Mouse (Mus musculus) stomach, postnatal 0 days (tissue): ENCODE measurements at regions not wholly inside any gene's neighbourhood (a gene's known extent, or its start where the extent isn't known, plus 50 kb on each side); places are given as distances from the start of the nearest gene placed in this dataset.

Source experiments
- ATAC-seq: fragments of 200-750 bp; cut with Nextera tagmentation; 2 replicates; pipeline ENCODE4 v1.8.0; 2017; ENCODE audit not compliant: low FRiP score, low TSS enrichment
- DNase-seq: peaks from one replicate; pipeline ENCODE4 v3.0.0-alpha.2; 2016; ENCODE audit warnings: low spot score
- H3K27ac ChIP-seq: fragments of 300-500 bp; sonication (generic); replicated peaks from 2 replicates; pipeline ENCODE4 v1.5.1; 2014; ENCODE audit warnings: mild to moderate bottlenecking, control low read depth
- H3K27me3 ChIP-seq: fragments of 300-500 bp; sonication (generic); 2 replicates; pipeline ENCODE4 v1.6.1; 2014; ENCODE audit warnings: low read length; ENCODE audit not compliant: control insufficient read depth, insufficient read depth
- H3K36me3 ChIP-seq: fragments of 300-500 bp; sonication (generic); 2 replicates; pipeline ENCODE4 v1.6.1; 2014; ENCODE audit warnings: low read length, mixed read lengths; ENCODE audit not compliant: control insufficient read depth, insufficient read depth
- H3K4me1 ChIP-seq: fragments of 300-500 bp; sonication (generic); replicated peaks from 2 replicates; pipeline ENCODE4 v1.6.1; 2014; ENCODE audit warnings: antibody characterized with exemption; ENCODE audit not compliant: control insufficient read depth, insufficient read depth
- H3K4me2 ChIP-seq: fragments of 300-500 bp; sonication (generic); replicated peaks from 2 replicates; pipeline ENCODE4 v1.6.1; 2014; ENCODE audit warnings: low read depth, mild to moderate bottlenecking, control low read depth, moderate library complexity
- H3K4me3 ChIP-seq: fragments of 300-500 bp; sonication (generic); 2 replicates; pipeline ENCODE4 v1.5.1; 2014; ENCODE audit warnings: low read depth, low read length, control low read depth
- H3K9ac ChIP-seq: fragments of 300-500 bp; sonication (generic); 2 replicates; pipeline ENCODE4 v1.6.1; 2014; ENCODE audit warnings: mild to moderate bottlenecking, low read length, control low read depth, mixed read lengths
- H3K9me3 ChIP-seq: fragments of 300-500 bp; sonication (generic); 2 replicates; pipeline ENCODE4 v1.6.1; 2016; ENCODE audit warnings: low read length; ENCODE audit not compliant: control insufficient read depth
- CTCF ChIP-seq: IDR thresholded peaks from 2 replicates; pipeline ENCODE4 v1.5.1; 2016; ENCODE audit warnings: antibody characterized with exemption, low read depth, mild to moderate bottlenecking, moderate library complexity
- EP300 ChIP-seq: optimal IDR thresholded peaks from 2 replicates; pipeline ENCODE3; 2016; ENCODE audit warnings: antibody characterized with exemption
- WGBS: fragments of 180-500 bp; shearing (Covaris S2); extraction: QIAGEN DNeasy Blood & Tissue Kit; methylation state at CpG from one replicate; pipeline ENCODE4 v1.1.7; 2014; 5-methylcytosine and 5-hydroxymethylcytosine counted together

DNA sequence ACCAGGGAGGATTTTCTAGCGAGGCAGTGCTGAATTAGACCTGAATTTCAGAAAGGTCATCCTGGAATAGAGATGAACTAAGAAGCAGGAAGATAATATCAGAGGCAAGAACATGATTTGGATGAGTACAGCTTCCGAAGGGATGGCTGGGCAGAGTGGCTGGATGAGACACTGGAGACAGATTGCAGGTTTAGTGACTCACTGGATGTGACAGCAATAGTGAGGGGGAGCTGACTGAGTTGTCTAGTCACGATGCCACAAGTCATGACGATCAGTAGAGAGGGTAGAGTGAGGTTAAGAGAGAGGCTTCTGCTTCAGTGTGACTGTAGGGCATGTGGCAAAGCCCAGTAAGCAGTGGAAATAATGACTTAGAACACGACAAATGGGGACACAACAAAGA, 181.3 kb upstream of the Npy start:
- no peak overlapping the region for H3K4me2 ChIP-seq
- H3K4me1 ChIP-seq: no peaks in the 10 kb centered on the region
- no peak overlapping the region for H3K9ac ChIP-seq
- H3K4me3 ChIP-seq: no peak overlapping the region
- no peak overlapping the region for H3K27ac ChIP-seq
- no peaks in the 10 kb centered on the region for H3K27me3 ChIP-seq
- 81% methylated on average over 5 of the region's 5 CpGs for WGBS
- DNase-seq (no peak), ATAC-seq (no peak)
- no peaks in the 10 kb centered on the region for H3K9me3 ChIP-seq
- TF ChIP-seq EP300 (no peak), CTCF (no peak)
- H3K36me3 ChIP-seq: no peaks in the 10 kb centered on the region

DNA sequence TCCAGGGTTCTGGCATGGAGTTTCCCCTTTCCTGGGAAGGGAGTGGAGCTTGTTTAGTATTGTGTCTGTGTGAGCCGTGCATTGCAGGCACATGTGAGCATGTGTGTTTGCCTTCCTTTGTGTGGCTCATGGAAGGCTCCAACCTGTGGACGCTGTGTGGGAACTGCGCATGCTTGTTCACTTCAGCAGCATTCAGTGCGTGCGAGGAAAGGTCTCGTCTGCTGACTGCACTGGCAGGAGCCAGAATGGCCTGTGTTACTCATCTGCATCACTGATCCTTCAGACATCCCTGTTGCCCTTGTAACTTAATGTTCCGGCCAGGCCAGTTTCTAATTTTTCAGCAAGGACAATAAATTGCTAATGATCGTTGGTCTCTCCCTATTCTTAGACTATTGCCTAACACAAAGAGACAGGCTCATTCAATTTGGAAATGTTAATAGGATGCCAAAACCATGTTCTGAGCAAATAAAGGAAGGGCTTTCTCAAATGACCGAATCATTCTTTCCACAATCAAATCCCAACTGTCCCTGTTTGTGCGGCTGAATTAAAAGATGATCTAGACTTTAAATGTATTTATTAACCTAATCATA, 167.9 kb upstream of the Npy start:
- WGBS: 70% methylated on average over 10 of the region's 10 CpGs
- no peak overlapping the region for H3K4me3 ChIP-seq
- ATAC-seq (no peak), DNase-seq (peak; percentile 18)
- no peaks in the 10 kb centered on the region for H3K4me1 ChIP-seq
- H3K27me3 ChIP-seq: no peaks in the 10 kb centered on the region
- no peaks in the 10 kb centered on the region for H3K36me3 ChIP-seq
- H3K9ac ChIP-seq: no peak overlapping the region
- no peak overlapping the region for H3K27ac ChIP-seq
- H3K4me2 ChIP-seq: no peak overlapping the region
- H3K9me3 ChIP-seq: no peaks in the 10 kb centered on the region
- TF ChIP-seq EP300 (no peak), CTCF (no peak)

DNA sequence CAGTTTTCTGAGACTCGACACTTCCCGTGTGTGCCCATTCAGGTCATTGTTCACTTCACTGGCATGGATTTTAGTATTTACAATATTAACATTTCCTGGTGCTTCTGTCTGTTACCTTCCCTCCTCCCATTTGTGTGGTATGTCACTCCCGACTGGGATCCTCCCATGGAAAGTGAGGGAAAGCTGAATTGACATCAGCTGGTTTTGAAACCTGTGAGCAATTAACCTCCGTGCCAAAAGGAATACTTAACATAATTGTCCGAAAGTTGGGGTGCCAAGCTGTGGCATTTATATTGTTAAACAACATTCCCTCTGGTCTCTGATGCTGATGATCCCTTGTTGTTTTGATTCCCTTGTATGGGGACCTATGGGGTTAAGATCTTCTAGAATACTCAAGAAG, 167.3 kb upstream of the Npy start:
- TF ChIP-seq EP300 (no peak), CTCF (no peak)
- Histone ChIP-seq H3K36me3 (no peaks in the 10 kb centered on the region), H3K27ac (no peak overlapping the region), H3K4me1 (no peaks in the 10 kb centered on the region), H3K4me2 (no peak overlapping the region), H3K4me3 (no peak overlapping the region), H3K9me3 (no peaks in the 10 kb centered on the region), H3K9ac (no peak overlapping the region), H3K27me3 (no peaks in the 10 kb centered on the region)
- ATAC-seq (no peak), DNase-seq (no peak)
- 56% methylated on average over 5 of the region's 5 CpGs for WGBS

DNA sequence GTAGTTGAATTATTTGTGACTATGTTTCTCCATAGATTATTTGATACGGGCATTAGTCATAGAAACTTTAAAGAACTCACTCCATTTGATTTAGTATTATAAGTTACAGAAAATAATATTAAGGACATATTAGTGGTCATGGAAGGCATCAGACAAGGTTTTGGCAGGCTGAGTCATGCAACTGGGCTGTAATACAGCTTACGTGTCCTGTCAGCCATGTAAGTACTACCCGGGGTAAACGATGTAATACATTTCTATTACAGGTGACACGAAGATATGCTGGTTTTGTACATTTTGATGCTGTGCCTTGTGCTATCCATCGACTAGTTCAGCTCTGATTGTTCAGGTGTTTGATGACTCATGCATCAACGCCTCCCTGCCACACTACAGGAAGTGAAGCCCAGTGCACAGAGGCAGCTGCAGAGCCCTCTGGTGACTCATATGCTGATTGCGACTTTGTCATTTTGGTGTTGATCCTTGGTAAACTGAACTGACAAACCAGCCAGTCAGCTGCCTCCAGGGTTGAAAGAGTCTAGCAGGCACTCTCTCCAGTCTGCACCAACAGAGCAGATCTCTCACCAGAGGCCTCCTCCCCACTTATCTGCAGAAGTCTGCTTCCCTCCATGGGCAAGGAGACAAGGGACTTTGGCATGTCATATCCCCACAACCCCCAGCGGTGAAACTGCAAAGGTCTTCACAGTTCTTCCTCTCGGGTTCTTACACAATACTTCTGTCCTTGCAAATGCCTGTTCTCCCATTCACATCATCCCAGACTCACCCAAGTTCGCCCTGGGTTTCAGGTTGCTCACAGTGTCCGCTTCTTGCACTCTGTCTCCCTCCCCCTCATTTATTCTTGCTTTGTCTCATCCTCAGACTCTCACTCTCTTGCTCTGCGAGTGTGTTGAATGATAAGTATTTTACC, 165.9 kb upstream of the Npy start:
- no peak overlapping the region for H3K4me3 ChIP-seq
- DNase-seq (peak; percentile 83), ATAC-seq (peak; percentile 96)

DNA sequence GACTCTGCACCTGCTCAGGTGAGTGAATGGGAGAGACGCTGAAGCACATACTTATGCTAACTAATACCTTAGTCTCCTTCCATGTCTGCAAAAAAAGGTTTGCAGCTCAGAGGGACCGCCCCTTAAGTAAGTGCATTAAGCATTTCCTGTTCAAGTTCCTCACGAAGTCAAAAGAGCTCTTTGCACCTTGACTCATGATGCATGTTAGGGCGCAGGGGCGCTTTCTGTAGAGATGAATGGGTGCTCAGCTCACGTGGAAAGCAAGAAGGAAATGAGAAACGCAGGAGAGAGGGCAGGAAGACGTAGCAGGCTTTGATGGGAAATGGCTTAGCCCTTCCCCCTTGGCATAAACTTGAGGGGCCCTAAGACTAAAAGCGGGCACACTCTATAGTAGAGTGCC, 164.5 kb upstream of the Npy start:
- 59% methylated on average over 9 of the region's 9 CpGs for WGBS
- ATAC-seq (peak; percentile 30; the same call in 1 of the 2 replicates), DNase-seq (peak; percentile 43)
- Histone ChIP-seq H3K4me2 (no peak overlapping the region), H3K4me1 (no peaks in the 10 kb centered on the region), H3K27ac (no peak overlapping the region), H3K9ac (no peak overlapping the region), H3K9me3 (no peaks in the 10 kb centered on the region), H3K27me3 (no peaks in the 10 kb centered on the region), H3K36me3 (no peaks in the 10 kb centered on the region), H3K4me3 (no peak overlapping the region)
- TF ChIP-seq CTCF: no peak
- no peak for TF ChIP-seq EP300

More for the DNA sequence above, 165.9 kb upstream of the Npy start:
- no peak overlapping the region for H3K4me2 ChIP-seq
- no peak for TF ChIP-seq EP300
- TF ChIP-seq CTCF: peak; percentile 29
- H3K9me3 ChIP-seq: no peaks in the 10 kb centered on the region
- H3K27me3 ChIP-seq: no peaks in the 10 kb centered on the region
- H3K4me1 ChIP-seq: no peaks in the 10 kb centered on the region
- H3K9ac ChIP-seq: no peak overlapping the region
- H3K36me3 ChIP-seq: no peaks in the 10 kb centered on the region
- WGBS: 47% methylated on average over 13 of the region's 13 CpGs
- H3K27ac ChIP-seq: peak overlapping the region; percentile 50; the same call in 1 of the 2 replicates

DNA sequence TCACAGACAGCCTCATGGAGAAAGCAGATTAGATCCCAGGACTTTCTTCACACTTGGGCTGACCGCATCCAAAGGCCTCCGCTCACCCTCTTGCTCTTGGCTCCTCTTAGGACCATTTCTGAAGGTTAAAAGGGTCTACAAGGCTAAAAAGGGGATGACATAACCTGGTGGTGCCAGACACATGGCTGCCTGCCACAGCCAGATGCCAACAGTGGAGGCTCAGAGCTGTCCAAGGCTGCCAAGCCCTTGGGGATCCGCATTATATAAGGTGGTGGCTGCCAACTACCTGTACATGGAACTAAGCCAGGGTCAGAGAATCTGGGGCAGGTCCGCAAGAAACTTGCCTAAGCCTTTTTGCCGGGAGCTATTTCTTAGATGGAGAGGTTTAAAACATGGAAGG, 151.5 kb upstream of the Npy start:
- Histone ChIP-seq H3K9me3 (no peaks in the 10 kb centered on the region), H3K4me2 (no peak overlapping the region), H3K9ac (no peak overlapping the region), H3K36me3 (no peaks in the 10 kb centered on the region), H3K27me3 (no peaks in the 10 kb centered on the region), H3K27ac (no peak overlapping the region), H3K4me3 (no peak overlapping the region), H3K4me1 (no peaks in the 10 kb centered on the region)
- ATAC-seq: no peak
- no peak for DNase-seq
- 81% methylated on average over 5 of the region's 5 CpGs for WGBS
- TF ChIP-seq EP300 (no peak), CTCF (no peak)
